Mouse (Mus musculus) common myeloid progenitor, adult 5-6 weeks (primary cell): ENCODE results near the gene H2-T3. TPM values are rescaled to one million over a fixed set of nuclear protein-coding genes. Genes with fewer than 3 reads are reported as not detected.
"Not testable (repeated sequence)": the region's sequence is repeated elsewhere in the genome, so short reads cannot be mapped to it uniquely, and the experiment has no call there.

ENCODE experiments used
- ATAC-seq: replicated peaks from 2 replicates; pipeline ENCODE4 v1.8.0; 2016; ENCODE audit warnings: low read depth, mild to moderate bottlenecking, moderate TSS enrichment, inconsistent platforms; ENCODE audit not compliant: poor library complexity, severe bottlenecking
- total RNA-seq: library from RNA; stranded (forward); fragments of 200-1000, 187-1606 nt; gene quantifications from 2 replicates; pipeline ENCODE4 v1.2.3, GENCODE M21; 2017

H2-T3 gene
- total RNA-seq, 1 experiment from 2014 or later: not detected

DNA sequence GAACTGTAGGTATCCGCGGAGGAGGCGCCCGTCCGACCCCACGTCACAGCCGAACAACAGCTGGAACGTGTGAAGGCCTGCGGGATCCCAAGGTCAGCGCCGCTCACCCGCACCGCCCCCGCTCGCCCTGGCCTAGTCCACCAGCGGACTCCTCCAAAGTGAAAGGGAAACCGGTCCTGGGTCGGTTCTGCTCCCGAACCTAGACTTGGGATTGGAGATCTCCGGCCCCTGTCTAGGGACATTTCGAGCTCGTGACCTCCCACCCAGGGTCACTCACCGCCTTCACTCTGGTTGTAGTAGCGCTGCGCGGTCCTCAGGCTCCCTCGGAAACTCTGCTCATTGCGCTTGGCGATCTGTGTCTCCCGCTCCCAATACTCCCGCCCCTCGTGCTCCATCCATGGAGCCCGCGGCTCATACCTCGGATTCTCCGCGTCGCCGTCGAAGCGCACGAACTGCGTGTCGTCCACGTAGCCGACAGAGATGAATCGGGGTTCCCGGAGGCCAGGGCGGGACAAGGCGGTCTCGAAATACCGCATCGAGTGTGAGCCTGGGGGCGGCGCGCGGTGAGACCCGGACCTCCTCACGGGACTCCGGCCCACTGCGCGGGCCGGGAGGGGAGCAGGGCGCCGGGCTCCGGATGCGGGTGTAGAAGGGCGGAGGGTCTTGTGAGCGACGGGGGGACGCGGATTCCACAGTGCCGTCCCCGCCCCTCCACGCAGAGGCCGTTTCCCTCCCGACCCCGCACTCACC lies 44.8 kb downstream of the H2-T3 start:
- peak; percentile 68 for ATAC-seq

DNA sequence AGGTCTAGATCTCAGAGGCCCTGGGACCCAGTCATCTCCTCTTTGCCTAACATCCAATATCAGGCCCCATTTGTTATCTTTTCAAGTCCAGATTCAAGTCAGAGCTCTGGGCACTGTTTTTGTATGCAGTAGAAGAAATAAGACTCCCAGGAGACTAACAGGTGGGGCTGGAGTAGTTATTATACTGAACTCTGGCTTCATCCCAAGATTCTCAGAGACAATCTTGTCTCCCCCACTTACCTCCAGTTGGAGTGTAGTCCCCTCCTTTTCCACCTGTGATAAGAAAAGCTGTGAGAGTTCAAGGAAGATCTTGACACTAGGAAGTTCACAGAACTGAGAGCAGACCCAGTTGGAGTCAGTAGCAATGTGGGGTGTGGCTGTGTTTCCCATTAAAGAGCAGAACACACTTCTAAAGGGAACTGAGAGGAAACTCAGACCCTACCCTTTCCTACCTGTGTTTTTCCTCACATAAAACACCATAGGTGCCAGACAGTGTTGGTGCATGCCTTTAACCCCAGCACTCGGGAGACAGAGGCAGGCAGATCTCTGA lies 53.7 kb downstream of the H2-T3 start:
- ATAC-seq: not testable (repeated sequence)

Other genes with a start within 250 kb of the H2-T3 start
- gene Abcf1, start 220.5 kb downstream of the H2-T3 start, total RNA-seq: 236 and 291 TPM in 2 replicates
- 23.0 and 23.1 TPM in 2 replicates for gene Gnl1, start 210.4 kb downstream of the H2-T3 start, total RNA-seq
- gene Prr3, start 210.1 kb downstream of the H2-T3 start, total RNA-seq: 8.3 and 9.7 TPM in 2 replicates
- 15.3 and 16.4 TPM in 2 replicates for gene H2-T24, start 169.7 kb downstream of the H2-T3 start, total RNA-seq
- 128 and 151 TPM in 2 replicates for gene H2-T23, start 157.4 kb downstream of the H2-T3 start, total RNA-seq
- gene H2-T22, start 147.5 kb downstream of the H2-T3 start, total RNA-seq: 42.8 and 48.6 TPM in 2 replicates
- not detected in 2 replicates for gene Gm6034, start 147.3 kb downstream of the H2-T3 start, total RNA-seq
- 0.05 TPM in 1 of 2 replicates, not detected in the other for gene Gm11127, start 131.9 kb downstream of the H2-T3 start, total RNA-seq
- 0.96 TPM in 1 of 2 replicates, not detected in the other for gene Gm19684, start 68.6 kb downstream of the H2-T3 start, total RNA-seq
- gene Gm7030, start 60.9 kb downstream of the H2-T3 start, total RNA-seq: not detected in 2 replicates
- gene Gm8909, start 21.8 kb downstream of the H2-T3 start, total RNA-seq: not detected in 2 replicates
- 19.6 and 21.1 TPM in 2 replicates for gene Rpp21, start 67.8 kb upstream of the H2-T3 start, total RNA-seq
- gene Trim39, start 82.0 kb upstream of the H2-T3 start, total RNA-seq: 12.8 and 18.4 TPM in 2 replicates
- gene H2-M10.2, start 96.2 kb upstream of the H2-T3 start, total RNA-seq: not detected in 2 replicates
- gene H2-M10.1, start 135.9 kb upstream of the H2-T3 start, total RNA-seq: not detected in 2 replicates
- not detected in 2 replicates for gene H2-M10.3, start 178.1 kb upstream of the H2-T3 start, total RNA-seq